Mouse (Mus musculus) cerebellum, adult 2 months (tissue): Measurements from ENCODE around the gene 1700011L22Rik.

Experiments
- CTCF ChIP-seq: fragments of 200-500 bp; IDR thresholded peaks from 2 replicates; pipeline ENCODE4 v1.5.1; 2011; ENCODE audit warnings: low read depth, mild to moderate bottlenecking, control low read depth, low read length, moderate library complexity, borderline replicate concordance; ENCODE audit not compliant: insufficient read depth
- POLR2A ChIP-seq: fragments of 200-500 bp; IDR thresholded peaks from 2 replicates; pipeline ENCODE4 v1.6.1; 2011; ENCODE audit warnings: low read length, control low read depth, borderline replicate concordance; ENCODE audit not compliant: insufficient read depth

DNA sequence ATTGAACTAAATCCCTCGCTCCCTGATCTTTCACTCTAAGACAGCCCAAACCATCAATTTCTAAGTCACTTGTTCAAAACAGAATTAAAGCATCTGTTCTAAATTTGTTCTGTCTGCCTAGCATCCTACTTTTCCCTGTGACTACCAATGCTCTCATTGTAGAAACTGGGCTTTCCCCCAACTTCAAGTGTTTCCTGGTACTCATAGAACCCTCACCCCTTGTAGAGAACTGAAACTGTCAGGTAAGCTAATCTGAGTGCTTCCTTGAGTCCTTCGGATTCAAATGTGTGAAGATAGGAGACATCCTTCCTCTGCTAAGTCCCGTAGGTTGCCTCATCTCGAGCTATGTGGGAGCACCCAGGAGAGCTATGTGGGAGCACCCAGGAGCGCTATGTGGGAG lies 13.6 kb upstream of the 1700011L22Rik start:
- TF ChIP-seq CTCF, result no peak
- TF ChIP-seq POLR2A, result no peak
